Mouse (Mus musculus): ENCODE measurements around the gene Fam240a.

- TF ChIP-seq POLR2A (IDR thresholded peaks at IDR 0.05; ENCODE audit: low read depth, low read length) = no peak
- TF ChIP-seq CTCF (IDR thresholded peaks at IDR 0.05; ENCODE audit: borderline replicate concordance, insufficient read depth, low read length) = no peak
These were observed 1.2 kb downstream of the Fam240a start for GRCm38 (mm10) chr9:110915466-110915865.

Measured in embryonic fibroblast, embryonic 13.5 days (primary cell).